Mouse (Mus musculus) ES-E14 (cell line): ENCODE results near the gene Ccl1. TPM values are rescaled to one million over a fixed set of nuclear protein-coding genes. Genes with fewer than 3 reads are reported as not detected.

Experiments used
- DNase-seq: peaks from one replicate; pipeline ENCODE4 v3.0.0-alpha.2; 2013; ENCODE audit warnings: low read depth, low spot score
- H3K27ac ChIP-seq: 2 replicates; pipeline ENCODE4 v1.5.1; 2012; ENCODE audit warnings: low read depth, mild to moderate bottlenecking, low read length, moderate library complexity, mixed read lengths; ENCODE audit not compliant: poor library complexity, insufficient read depth, severe bottlenecking
- H3K36me3 ChIP-seq: 2 replicates; pipeline ENCODE4 v1.6.1; 2012; ENCODE audit warnings: mild to moderate bottlenecking, low read length, moderate library complexity, mixed read lengths; ENCODE audit not compliant: control insufficient read depth, poor library complexity, insufficient read depth, severe bottlenecking
- H3K4me1 ChIP-seq, 2 experiments: fragments of 150-350 bp in 1 of 2; sonication (generic) in 1 of 2; 2 replicates each; pipeline ENCODE4 v1.6.1; 2012; ENCODE audit warnings: low read length in 2 of 2, mild to moderate bottlenecking in 1 of 2, mixed read lengths in 1 of 2; ENCODE audit not compliant: control insufficient read depth in 2 of 2, insufficient read depth in 2 of 2, poor library complexity in 1 of 2
- H3K4me3 ChIP-seq, 2 experiments: fragments of 150-350 bp in 1 of 2; sonication (generic) in 1 of 2; 2 replicates each; pipeline ENCODE4 v1.5.1; 2012; ENCODE audit warnings: low read length in 2 of 2, low read depth in 1 of 2, mild to moderate bottlenecking in 1 of 2, mixed read lengths in 1 of 2; ENCODE audit not compliant: insufficient read depth in 1 of 2, poor library complexity in 1 of 2, severe bottlenecking in 1 of 2
- H3K9ac ChIP-seq: 2 replicates; pipeline ENCODE4 v1.6.1; 2012; ENCODE audit warnings: low read depth, mild to moderate bottlenecking, low read length, mixed read lengths; ENCODE audit not compliant: poor library complexity, insufficient read depth, severe bottlenecking
- H3K9me3 ChIP-seq: fragments of 150-350 bp; sonication (generic); 2 replicates; pipeline ENCODE4 v1.6.1; 2012; ENCODE audit warnings: low read depth, mild to moderate bottlenecking, low read length; ENCODE audit not compliant: control insufficient read depth, insufficient read depth
- CHD2 ChIP-seq: IDR thresholded peaks from 2 replicates; pipeline ENCODE4 v1.6.1; 2014; ENCODE audit warnings: mild to moderate bottlenecking, low read depth, low read length, inconsistent platforms
- HCFC1 ChIP-seq: IDR thresholded peaks from 2 replicates; pipeline ENCODE4 v1.6.1; 2012; ENCODE audit warnings: low read length, inconsistent platforms, borderline replicate concordance; ENCODE audit not compliant: insufficient read depth
- MAFK ChIP-seq: IDR thresholded peaks from 2 replicates; pipeline ENCODE4 v1.6.1; 2014; ENCODE audit warnings: mild to moderate bottlenecking, low read depth, low read length, inconsistent platforms; ENCODE audit not compliant: insufficient read depth
- ZC3H11A ChIP-seq: IDR thresholded peaks from 2 replicates; pipeline ENCODE4 v1.6.1; 2012; ENCODE audit warnings: low read depth, mild to moderate bottlenecking, inconsistent platforms, low read length, borderline replicate concordance
- ZNF384 ChIP-seq: IDR thresholded peaks from 2 replicates; pipeline ENCODE4 v1.6.1; 2012; ENCODE audit warnings: low read depth, low read length, inconsistent platforms
- in situ Hi-C, 2 experiments: fragments of 600-800 bp; cut with MboI; formaldehyde crosslinking; loops; one replicate each; pipeline ENCODE4 v1.15.1; 2025; ENCODE audit warnings: low sequenced_read_pairs in 2 of 2, inconsistent platforms in 1 of 2; ENCODE audit not compliant: unreplicated experiment in 2 of 2
- total RNA-seq: library from RNA; depleted of rRNA; stranded (reverse); fragments of 300-350 nt; gene quantifications from 2 replicates; pipeline ENCODE4 v1.2.3, GENCODE M21; 2012

Ccl1 gene
- total RNA-seq, 1 experiment = 1.7 TPM

DNA sequence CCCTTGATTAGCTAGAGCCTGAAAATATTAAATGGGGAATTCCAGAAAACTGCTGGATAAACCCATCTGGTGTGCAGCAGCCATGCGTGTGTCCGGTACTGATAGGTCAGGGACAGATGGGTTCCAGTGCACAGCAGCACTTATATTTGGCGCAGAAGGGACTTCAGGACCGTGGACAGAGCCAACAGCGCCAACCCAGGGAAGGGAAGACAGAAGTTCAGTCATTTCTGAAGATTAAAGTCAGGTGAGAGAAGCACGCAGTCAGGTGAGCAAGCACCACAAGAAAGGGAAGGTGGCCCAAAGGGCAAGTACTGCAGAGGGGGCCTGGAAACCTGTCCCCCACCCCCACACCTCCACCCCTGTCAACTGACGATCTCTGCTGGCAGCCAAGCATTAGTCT lies 7.7 kb upstream of the Ccl1 start:
- Histone ChIP-seq H3K27ac (no peak overlapping the region), H3K9ac (no peak overlapping the region), H3K36me3 (no peaks in the 10 kb centered on the region), H3K9me3 (no peaks in the 10 kb centered on the region), H3K4me3 (no peak overlapping the region), H3K4me1 (no peaks in the 10 kb centered on the region)
- in situ Hi-C loops = no loop called here
- DNase-seq = no peak
- TF ChIP-seq ZNF384 (no peak), ZC3H11A (no peak), MAFK (no peak)

GRCm38 (mm10) chr11:82310336-82311045 lies 5.0 kb upstream of the Ccl1 start:
- DNase-seq = no peak
- Histone ChIP-seq H3K9me3 (no peaks in the 10 kb centered on the region), H3K9ac (no peak overlapping the region), H3K36me3 (no peaks in the 10 kb centered on the region), H3K27ac (no peak overlapping the region), H3K4me3 (no peak overlapping the region), H3K4me1 (no peaks in the 10 kb centered on the region)
- TF ChIP-seq ZNF384 = no peak
- TF ChIP-seq HCFC1 = no peak
- TF ChIP-seq ZC3H11A = no peak
- TF ChIP-seq CHD2 = no peak
- no peak for TF ChIP-seq MAFK
- in situ Hi-C loops = no loop called here

- Histone ChIP-seq H3K27ac (no peak overlapping the region), H3K9me3 (no peaks in the 10 kb centered on the region), H3K36me3 (no peaks in the 10 kb centered on the region), H3K4me3 (no peak overlapping the region), H3K9ac (no peak overlapping the region), H3K4me1 (no peaks in the 10 kb centered on the region)
- TF ChIP-seq MAFK = no peak
- TF ChIP-seq ZNF384 = peak; percentile 84
- in situ Hi-C loops = no loop called here
- DNase-seq = no peak
These were observed 7.6 kb downstream of the Ccl1 start for GRCm38 (mm10) chr11:82297895-82298294.

GRCm38 (mm10) chr11:82290841-82291240 lies 14.6 kb downstream of the Ccl1 start:
- in situ Hi-C loops = no loop called here
- TF ChIP-seq MAFK (no peak), CHD2 (no peak), ZC3H11A (no peak), HCFC1 (no peak), ZNF384 (no peak)
- no peaks in the 10 kb centered on the region for H3K9me3 ChIP-seq
- no peak overlapping the region for H3K27ac ChIP-seq
- H3K4me3 ChIP-seq = no peak overlapping the region
- DNase-seq = no peak
- H3K36me3 ChIP-seq = no peaks in the 10 kb centered on the region
- H3K4me1 ChIP-seq = no peaks in the 10 kb centered on the region
- H3K9ac ChIP-seq = no peak overlapping the region

DNA sequence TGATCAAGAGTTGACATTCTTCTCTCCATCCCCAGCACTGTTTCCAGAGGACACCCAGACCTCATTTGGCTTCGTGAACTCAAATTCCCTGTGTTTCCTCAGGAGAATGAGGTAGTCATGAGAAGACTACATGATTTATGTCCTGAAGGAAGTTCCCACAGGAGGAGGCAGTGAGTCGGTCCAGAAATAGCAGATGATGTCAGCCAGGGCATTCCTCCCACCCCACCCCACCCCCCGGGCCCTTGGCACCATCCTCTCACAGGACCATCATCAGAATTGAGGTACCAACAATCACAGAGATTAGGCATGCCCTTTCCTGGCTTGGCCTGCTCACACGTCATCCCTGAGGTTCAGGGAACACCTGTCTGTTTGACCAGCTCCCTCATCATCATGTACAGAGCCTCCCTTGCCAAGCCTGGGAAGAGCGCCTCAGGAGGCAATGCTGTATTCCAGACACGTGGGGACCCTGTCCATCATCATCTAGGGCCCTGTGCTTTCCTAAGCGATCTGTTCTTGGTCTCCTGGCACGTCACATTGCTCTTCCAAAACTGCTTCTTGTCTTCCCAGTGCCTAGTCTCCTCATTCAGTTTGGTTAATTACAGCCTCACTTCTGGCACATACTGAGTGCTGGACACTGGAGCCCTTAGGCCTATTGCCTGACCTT lies 31.2 kb downstream of the Ccl1 start:
- DNase-seq = no peak
- Histone ChIP-seq H3K27ac (no peak overlapping the region), H3K4me3 (no peak overlapping the region), H3K9ac (no peak overlapping the region), H3K9me3 (no peaks in the 10 kb centered on the region), H3K4me1 (no peaks in the 10 kb centered on the region), H3K36me3 (no peaks in the 10 kb centered on the region)
- no peak for TF ChIP-seq ZNF384
- no peak for TF ChIP-seq ZC3H11A
- in situ Hi-C loops = no loop called here
